Mouse (Mus musculus) limb, embryonic 14.5 days (tissue): ENCODE results near the gene Tnik. TPM values are rescaled to one million over a fixed set of nuclear protein-coding genes. Genes with fewer than 3 reads are reported as not detected.

Source experiments
- ATAC-seq: fragments of 200-750 bp; cut with Nextera tagmentation; 2 replicates; pipeline ENCODE4 v1.8.0; 2017; ENCODE audit warnings: low read depth, moderate number of reproducible peaks, moderate TSS enrichment; ENCODE audit not compliant: low FRiP score
- DNase-seq: peaks from one replicate; pipeline ENCODE4 v3.0.0-alpha.2; 2015; ENCODE audit warnings: low spot score
- H3K27ac ChIP-seq: fragments of 300-500 bp; sonication (generic); replicated peaks from 2 replicates; pipeline ENCODE4 v1.5.1; 2014; ENCODE audit warnings: low read depth, mild to moderate bottlenecking, low read length, moderate library complexity, mixed read lengths
- H3K27me3 ChIP-seq: fragments of 300-500 bp; sonication (generic); 2 replicates; pipeline ENCODE4 v1.6.1; 2014; ENCODE audit warnings: low read length, mixed read lengths; ENCODE audit not compliant: control insufficient read depth, insufficient read depth
- H3K36me3 ChIP-seq: fragments of 300-500 bp; sonication (generic); 2 replicates; pipeline ENCODE4 v1.6.1; 2014; ENCODE audit warnings: mild to moderate bottlenecking, low read length, moderate library complexity, mixed read lengths; ENCODE audit not compliant: control insufficient read depth, insufficient read depth
- H3K4me1 ChIP-seq: fragments of 300-500 bp; sonication (generic); 2 replicates; pipeline ENCODE4 v1.6.1; 2014; ENCODE audit warnings: antibody characterized with exemption, low read length, mixed read lengths; ENCODE audit not compliant: control insufficient read depth, insufficient read depth
- H3K4me2 ChIP-seq: fragments of 300-500 bp; sonication (generic); replicated peaks from 2 replicates; pipeline ENCODE4 v1.6.1; 2014; ENCODE audit warnings: low read depth, mild to moderate bottlenecking, low read length, moderate library complexity; ENCODE audit not compliant: severe bottlenecking
- H3K4me3 ChIP-seq: fragments of 300-500 bp; sonication (generic); replicated peaks from 2 replicates; pipeline ENCODE4 v1.5.1; 2014; ENCODE audit warnings: low read length
- H3K9ac ChIP-seq: fragments of 300-500 bp; sonication (generic); 2 replicates; pipeline ENCODE4 v1.6.1; 2014; ENCODE audit warnings: mild to moderate bottlenecking, low read depth, low read length, moderate library complexity; ENCODE audit not compliant: severe bottlenecking
- H3K9me3 ChIP-seq: fragments of 300-500 bp; sonication (generic); 2 replicates; pipeline ENCODE4 v1.6.1; 2016; ENCODE audit warnings: low read length; ENCODE audit not compliant: control insufficient read depth
- POLR2A ChIP-seq: fragments of 200-500 bp; IDR thresholded peaks from 2 replicates; pipeline ENCODE4 v1.8.0; 2012; ENCODE audit warnings: inconsistent platforms, mild to moderate bottlenecking, moderate library complexity, borderline replicate concordance; ENCODE audit not compliant: insufficient read depth, insufficient read length; ENCODE audit errors: extremely low read depth
- WGBS: fragments of 180-500 bp; shearing (Covaris S2); extraction: QIAGEN DNeasy Blood & Tissue Kit; methylation state at CpG from one replicate; pipeline ENCODE4 v1.1.7; 2014; 5-methylcytosine and 5-hydroxymethylcytosine counted together
- polyA plus RNA-seq, 2 experiments: library from polyadenylated mRNA; depleted of rRNA in 1 of 2; stranded (reverse) in 1 of 2; unstranded in 1 of 2; fragments of >200 nt; fragmentation: Nextera tagmentation in 1 of 2; extraction: Ambion mirVana in 1 of 2; gene quantifications; 2 replicates each; pipeline versions ENCODE4 v1.2.1 to v1.2.3; 2012 to 2014

The Tnik gene
- polyA plus RNA-seq, 2 experiments = 5.4 to 9.6 TPM

- WGBS = 89% methylated on average over 2 of the region's 2 CpGs
- no peak overlapping the region for H3K4me3 ChIP-seq
- no peak overlapping the region for H3K27ac ChIP-seq
- DNase-seq (no peak), ATAC-seq (no peak)
- no peak overlapping the region for H3K9ac ChIP-seq
- no peaks in the 10 kb centered on the region for H3K4me1 ChIP-seq
- no peaks in the 10 kb centered on the region for H3K36me3 ChIP-seq
- H3K4me2 ChIP-seq = no peak overlapping the region
- no peaks in the 10 kb centered on the region for H3K27me3 ChIP-seq
- TF ChIP-seq POLR2A = no peak
- no peaks in the 10 kb centered on the region for H3K9me3 ChIP-seq
Measured at GRCm38 (mm10) chr3:28477373-28477772, 214.4 kb downstream of the Tnik start.

- no peak overlapping the region for H3K4me2 ChIP-seq
- 51% methylated on average over 7 of the region's 7 CpGs for WGBS
- H3K27me3 ChIP-seq = no peaks in the 10 kb centered on the region
- no peak overlapping the region for H3K9ac ChIP-seq
- no peaks in the 10 kb centered on the region for H3K36me3 ChIP-seq
- no peak overlapping the region for H3K27ac ChIP-seq
- H3K4me1 ChIP-seq = no peaks in the 10 kb centered on the region
- no peak overlapping the region for H3K4me3 ChIP-seq
- H3K9me3 ChIP-seq = no peaks in the 10 kb centered on the region
- DNase-seq (no peak), ATAC-seq (no peak)
- no peak for TF ChIP-seq POLR2A
Measured at GRCm38 (mm10) chr3:28485716-28486115, 222.7 kb downstream of the Tnik start.

GRCm38 (mm10) chr3:28487418-28487817 lies 224.4 kb downstream of the Tnik start:
- no peaks in the 10 kb centered on the region for H3K4me1 ChIP-seq
- H3K4me2 ChIP-seq = no peak overlapping the region
- H3K9me3 ChIP-seq = no peaks in the 10 kb centered on the region
- no peaks in the 10 kb centered on the region for H3K36me3 ChIP-seq
- H3K27ac ChIP-seq = no peak overlapping the region
- no peaks in the 10 kb centered on the region for H3K27me3 ChIP-seq
- H3K4me3 ChIP-seq = no peak overlapping the region
- no peak overlapping the region for H3K9ac ChIP-seq
- ATAC-seq = no peak
- no peak for DNase-seq
- no peak for TF ChIP-seq POLR2A
- 70% methylated on average over 9 of the region's 9 CpGs for WGBS

- no peaks in the 10 kb centered on the region for H3K4me1 ChIP-seq
- no peak for DNase-seq
- no peak overlapping the region for H3K9ac ChIP-seq
- no peak overlapping the region for H3K27ac ChIP-seq
- TF ChIP-seq POLR2A = no peak
- no peaks in the 10 kb centered on the region for H3K36me3 ChIP-seq
- ATAC-seq = no peak
- H3K27me3 ChIP-seq = no peaks in the 10 kb centered on the region
- no peak overlapping the region for H3K4me2 ChIP-seq
- no peak overlapping the region for H3K4me3 ChIP-seq
- H3K9me3 ChIP-seq = no peaks in the 10 kb centered on the region
- WGBS = 53% methylated on average over 11 of the region's 11 CpGs
Measured at GRCm38 (mm10) chr3:28491085-28492041, 228.3 kb downstream of the Tnik start.

GRCm38 (mm10) chr3:28496806-28497502 lies 233.9 kb downstream of the Tnik start:
- Histone ChIP-seq H3K4me2 (no peak overlapping the region), H3K27me3 (no peaks in the 10 kb centered on the region), H3K9me3 (no peaks in the 10 kb centered on the region), H3K36me3 (no peaks in the 10 kb centered on the region), H3K9ac (no peak overlapping the region), H3K27ac (no peak overlapping the region), H3K4me3 (no peak overlapping the region), H3K4me1 (no peaks in the 10 kb centered on the region)
- DNase-seq (no peak), ATAC-seq (no peak)
- 59% methylated on average over 3 of the region's 3 CpGs for WGBS
- no peak for TF ChIP-seq POLR2A
